Mouse (Mus musculus) adrenal gland (tissue): ENCODE data around the gene 1700024P04Rik.
"Not testable (repeated sequence)": the region's sequence is repeated elsewhere in the genome, so short reads cannot be mapped to it uniquely, and the experiment has no call there.

Experiments
- intact Hi-C: fragments of 180-260 bp; cut with DNase I; formaldehyde crosslinking; loops from one replicate; pipeline ENCODE4 v1.15.1; 2025
- long read RNA-seq, 2 experiments: library from polyadenylated mRNA; unstranded; transcript quantifications; one replicate each; pipeline ENCODE4 v2.0.0; 2020; ENCODE audit warnings: borderline replicate concordance in 1 of 2; ENCODE audit not compliant: insufficient replicate concordance in 1 of 2

1700024P04Rik gene
- long read RNA-seq, experiment 1, result 0 reads
- long read RNA-seq, experiment 2, result 0 reads

DNA sequence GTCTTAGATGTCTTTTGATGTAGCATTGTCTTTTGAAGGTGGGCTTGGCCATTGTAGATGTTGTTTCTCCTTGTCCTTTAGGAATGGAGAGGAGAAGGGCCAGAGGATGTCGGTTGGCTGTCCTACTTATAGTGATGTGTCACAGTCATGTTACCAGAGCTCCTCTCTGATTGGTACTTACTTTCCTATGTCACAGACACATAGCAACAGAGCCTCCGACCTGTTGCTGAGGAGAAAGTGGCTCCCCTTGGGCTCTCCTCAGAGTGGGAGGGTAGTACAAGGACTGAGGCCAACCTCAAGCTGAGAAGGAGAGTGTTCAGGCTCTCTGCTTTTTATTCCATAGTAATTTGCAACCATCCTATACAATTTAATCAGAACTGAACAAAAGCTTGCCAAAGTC, at the start of gene 1700024P04Rik:
TSS of gene 1700024P04Rik (minus strand) at position 101 of the 400 bp plus-strand sequence.
- intact Hi-C loops, result no loop called here

DNA sequence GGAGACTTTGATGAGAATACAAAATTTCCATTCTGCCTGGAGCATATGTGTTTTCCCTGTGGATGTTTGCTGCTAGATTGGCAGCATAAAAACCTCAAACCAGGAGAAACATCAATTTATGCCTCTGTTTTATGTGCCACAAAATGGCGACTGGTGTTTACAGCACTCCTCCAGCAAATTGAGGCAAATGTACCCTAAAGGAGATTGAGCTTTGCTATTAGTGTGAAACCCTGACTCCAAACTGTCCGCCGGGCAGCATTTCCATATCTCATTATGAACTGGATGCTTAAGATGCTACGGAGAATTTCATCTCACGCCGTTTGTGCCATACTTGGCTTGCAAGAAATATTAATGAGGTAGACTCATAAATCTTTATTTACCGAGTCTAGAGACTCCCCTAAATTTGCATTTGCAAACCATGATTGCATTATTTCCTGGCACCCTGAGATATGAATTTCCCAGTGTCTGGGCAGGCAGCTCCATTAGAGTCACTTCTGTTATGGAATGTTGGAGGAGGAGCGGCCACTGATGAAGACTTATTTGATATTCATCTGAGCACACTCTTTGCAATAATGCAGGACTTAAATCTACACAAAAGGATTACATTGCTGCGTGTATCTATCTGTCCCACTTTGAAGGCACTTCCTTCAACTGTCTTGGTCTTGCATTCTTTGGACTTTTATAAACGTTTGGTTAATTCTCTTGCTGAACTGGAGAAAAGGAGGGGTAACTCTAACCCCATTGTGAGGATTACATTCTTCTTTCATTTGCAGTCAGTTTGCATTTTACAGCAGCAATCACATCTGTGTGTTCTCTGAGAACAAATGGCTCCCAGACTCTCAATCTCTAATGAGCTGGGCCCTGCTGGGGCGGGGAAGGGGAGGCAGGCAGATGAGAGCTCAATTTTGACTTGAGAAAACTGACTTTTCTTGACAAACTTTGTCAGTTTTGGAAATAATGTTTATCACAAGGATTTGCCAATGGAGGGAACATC, 47.2 kb upstream of the 1700024P04Rik start:
- intact Hi-C loops, result no loop called here

DNA sequence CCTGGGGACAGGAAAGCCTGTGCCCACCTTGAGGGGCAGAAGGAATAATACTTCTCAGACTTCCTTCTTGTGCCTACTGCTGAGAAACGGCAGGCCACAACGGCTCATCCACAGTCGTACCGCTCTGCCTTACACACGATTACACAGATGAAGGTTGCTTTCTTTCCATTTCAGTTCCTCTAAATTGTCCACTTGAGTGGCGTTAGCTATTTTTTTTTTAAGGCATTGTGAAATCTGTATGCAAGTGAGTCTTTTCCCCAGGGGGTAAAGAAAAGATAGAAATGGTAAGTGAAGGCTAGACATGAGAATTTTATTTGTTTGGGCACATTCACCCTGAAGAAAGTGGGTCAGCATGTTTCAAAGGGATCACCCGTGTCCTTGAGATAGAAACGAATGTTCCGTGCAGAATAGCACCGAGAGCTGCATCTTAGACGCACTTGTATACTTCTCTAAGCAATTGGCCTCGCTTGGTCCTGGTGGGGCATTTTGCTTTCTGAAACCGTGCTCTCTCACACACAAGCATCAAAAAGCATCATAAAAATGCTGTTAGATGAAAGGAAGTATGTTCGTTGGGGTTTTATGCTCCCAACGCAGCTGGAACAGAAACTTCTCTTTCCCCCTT, 46.3 kb upstream of the 1700024P04Rik start:
- intact Hi-C loops, result no loop called here

DNA sequence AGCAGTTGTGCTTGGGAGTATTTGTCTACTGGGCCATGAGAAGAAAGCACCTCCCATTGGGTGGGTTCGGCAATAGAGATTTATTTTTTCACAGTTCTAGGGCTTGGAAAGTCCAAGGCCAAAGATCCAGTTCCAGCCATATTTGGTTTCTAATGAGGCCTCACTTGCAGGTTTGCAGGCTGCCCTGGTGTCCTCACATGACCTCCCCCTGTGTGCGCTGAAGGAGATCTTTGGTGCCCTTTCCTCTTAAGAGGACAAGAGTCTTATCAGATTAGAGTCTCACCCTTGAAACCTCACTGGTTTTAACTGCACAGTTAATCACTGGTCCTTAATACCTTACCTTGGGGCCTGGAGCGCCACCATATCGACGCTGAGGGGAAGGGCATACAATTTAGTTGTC, 40.9 kb upstream of the 1700024P04Rik start:
- intact Hi-C loops, result no loop called here

- intact Hi-C loops, result no loop called here
Observed at GRCm38 (mm10) chr13:99022036-99022435, 37.7 kb upstream of the 1700024P04Rik start.

GRCm38 (mm10) chr13:99021181-99021580, 36.8 kb upstream of the 1700024P04Rik start:
- intact Hi-C loops, result no loop called here

- intact Hi-C loops, result no loop called here
Observed at GRCm38 (mm10) chr13:99019831-99020669, 35.7 kb upstream of the 1700024P04Rik start.

DNA sequence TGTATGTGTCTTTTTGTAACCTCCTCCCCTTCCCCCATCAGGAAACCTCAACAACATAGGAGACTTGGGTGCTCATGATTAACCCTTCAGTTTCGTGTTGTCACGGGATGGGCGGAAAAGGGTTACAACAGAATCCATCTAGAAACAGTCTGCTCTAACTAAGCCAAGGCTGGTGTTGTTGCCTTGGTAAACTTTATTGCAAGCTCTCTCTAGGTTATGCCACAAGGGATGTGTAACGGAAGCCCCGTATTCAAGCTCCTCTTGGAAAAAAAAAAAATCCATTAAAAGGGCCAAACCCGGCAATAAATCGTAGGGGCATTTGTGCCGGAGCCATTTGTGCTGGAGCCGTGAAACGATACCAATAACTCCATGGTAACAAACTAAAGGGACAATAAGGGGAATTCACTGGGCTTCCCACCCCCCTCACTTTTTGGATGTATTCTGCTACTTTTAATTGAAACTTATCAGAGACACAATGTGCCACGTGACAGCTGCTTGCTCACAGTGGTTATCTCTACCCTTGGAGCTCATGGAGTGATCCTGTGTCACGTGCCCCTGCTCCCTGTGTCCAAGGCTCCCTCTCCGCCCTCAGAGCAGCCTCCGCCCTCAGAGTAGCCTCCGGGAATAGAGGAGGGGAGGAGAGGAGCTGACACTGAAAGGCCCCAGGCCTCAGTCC, 34.3 kb upstream of the 1700024P04Rik start:
- intact Hi-C loops, result no loop called here

DNA sequence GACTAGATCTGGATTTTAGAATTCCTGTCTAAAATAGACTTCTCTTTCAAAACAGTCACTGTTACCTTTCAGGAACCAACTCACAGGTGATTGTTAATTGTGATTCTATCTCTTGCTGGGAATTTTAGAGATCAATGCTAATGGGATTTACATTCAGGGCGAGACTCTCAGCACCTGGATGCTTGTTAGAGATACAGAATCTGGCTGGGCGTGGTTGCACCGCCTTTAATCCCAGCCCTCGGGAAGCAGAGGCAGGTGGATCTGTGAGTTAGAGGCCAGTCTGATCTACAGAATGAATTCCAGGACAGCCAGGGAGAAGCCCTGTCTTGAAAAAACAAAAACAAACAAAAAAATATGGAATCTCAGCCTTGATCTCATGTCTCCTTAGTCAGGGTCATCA, 32.3 kb upstream of the 1700024P04Rik start:
- intact Hi-C loops, result no loop called here

- intact Hi-C loops, result no loop called here
Observed at GRCm38 (mm10) chr13:99012891-99013290, 28.5 kb upstream of the 1700024P04Rik start.

- intact Hi-C loops, result no loop called here
Observed at GRCm38 (mm10) chr13:99008013-99008412, 23.6 kb upstream of the 1700024P04Rik start.

DNA sequence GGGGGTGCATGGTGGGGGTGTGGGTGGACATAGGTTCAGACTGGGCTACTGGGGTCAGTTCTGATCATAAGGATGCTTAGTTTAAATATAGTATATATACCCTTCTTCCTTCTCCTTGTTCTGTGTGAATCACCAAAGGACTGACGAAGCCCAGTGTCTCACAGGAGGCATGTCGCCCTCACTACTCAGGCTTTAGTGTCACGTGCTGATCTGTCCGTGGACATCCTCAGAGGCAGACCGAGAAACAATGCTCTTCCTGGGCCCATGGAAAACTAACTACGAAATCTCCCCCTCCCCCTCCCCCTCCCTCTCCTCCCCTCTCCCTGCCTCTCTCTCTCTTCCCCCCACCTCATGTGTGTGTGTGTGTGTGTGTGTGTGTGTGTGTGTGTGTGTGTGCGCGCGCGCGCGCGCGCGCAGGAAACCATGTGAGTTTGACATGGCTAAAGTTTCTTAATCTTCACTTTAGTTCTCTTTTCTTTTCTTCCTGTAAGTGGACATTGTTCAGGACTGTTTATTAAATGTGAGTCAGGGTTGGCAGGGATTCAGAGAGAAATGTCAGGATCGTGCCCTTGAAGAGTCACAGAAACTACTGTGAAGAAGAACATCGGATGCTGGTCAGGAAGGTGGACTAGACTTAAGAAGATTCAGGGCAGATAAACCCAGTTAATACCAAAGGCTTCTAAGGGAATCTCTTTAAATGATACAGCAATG, 22.2 kb upstream of the 1700024P04Rik start:
- intact Hi-C loops, result no loop called here

DNA sequence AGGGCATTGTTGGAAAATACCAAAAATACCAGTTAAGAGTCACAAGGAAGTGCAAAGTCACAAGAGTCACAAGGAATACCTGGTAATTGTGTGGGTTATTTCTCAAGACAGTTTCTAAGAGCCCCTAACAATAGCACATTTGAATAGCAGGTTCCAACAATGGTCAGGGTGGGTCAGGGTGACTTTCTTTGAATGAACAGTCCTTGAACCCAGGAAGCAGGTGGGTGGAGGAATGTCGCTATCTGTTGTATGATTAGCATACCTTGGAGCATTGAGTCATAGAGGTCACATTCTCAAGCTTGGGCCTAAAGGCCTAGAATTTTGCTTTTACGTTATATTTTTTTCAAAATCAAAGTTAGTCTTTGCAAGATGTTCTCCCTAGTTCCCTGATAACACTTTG, 17.3 kb upstream of the 1700024P04Rik start:
- intact Hi-C loops, result not testable (repeated sequence)

GRCm38 (mm10) chr13:98997025-98997424, 12.7 kb upstream of the 1700024P04Rik start:
- intact Hi-C loops, result no loop called here

GRCm38 (mm10) chr13:98977070-98977785, 7.1 kb downstream of the 1700024P04Rik start:
- intact Hi-C loops, result no loop called here

DNA sequence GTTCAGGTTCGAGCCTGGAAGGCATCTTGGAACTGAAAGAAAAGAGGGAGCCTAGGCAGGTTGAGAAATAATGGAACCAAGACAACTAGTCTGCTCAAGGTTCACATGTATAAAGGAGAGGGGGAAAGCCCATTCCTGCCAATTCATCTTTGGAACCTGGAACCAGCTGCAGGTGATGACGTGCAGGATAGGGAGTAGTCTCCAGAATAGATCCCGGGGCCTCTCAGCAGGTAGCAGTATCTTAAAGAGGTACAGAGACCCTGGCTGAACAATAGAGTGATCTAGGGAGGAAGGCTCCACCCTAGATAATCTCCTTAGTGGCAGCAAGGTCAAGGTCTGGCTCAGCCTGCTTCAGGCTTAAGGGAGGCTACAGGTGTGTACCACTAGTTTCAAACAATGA, 8.3 kb downstream of the 1700024P04Rik start:
- intact Hi-C loops, result not testable (repeated sequence)

- intact Hi-C loops, result no loop called here
Observed at GRCm38 (mm10) chr13:98972090-98972489, 12.3 kb downstream of the 1700024P04Rik start.

DNA sequence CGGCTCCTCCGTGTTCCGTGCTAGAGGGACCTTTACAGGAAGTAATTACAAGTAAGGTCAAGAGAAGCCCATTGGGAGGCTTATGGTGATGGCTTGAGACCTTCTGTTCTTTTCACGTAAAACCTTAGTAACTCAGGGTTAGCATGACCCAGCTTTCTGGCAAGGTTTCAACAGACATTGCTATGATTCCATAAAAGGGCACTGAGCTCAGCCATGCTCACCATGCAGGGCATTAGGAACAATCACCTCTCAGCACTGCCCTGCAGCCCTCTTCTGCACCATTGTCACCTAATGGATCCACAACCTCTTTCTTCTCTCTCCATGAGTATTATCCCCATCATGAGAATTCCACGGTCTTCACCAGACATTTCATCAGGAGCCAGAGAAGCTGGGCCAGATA, 12.7 kb downstream of the 1700024P04Rik start:
- intact Hi-C loops, result no loop called here

DNA sequence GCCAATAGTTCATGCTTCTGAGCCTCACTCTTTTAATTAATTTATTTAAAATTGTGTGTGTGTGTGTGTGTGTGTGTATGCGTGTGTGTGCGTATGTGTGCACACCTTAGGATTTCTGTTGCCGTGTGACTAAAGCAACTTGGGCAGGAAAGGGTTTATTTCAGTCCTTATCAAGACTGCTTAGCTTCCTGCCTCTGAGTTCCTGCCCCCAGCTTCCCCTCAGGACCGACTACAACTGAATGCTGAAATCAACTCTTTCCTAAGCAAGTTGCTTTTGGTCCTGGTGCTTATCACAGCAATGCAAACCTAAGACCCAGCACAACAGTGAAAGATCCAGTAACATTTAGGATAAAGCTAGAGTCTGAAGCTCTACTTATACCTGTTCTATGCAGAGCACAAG, 15.8 kb downstream of the 1700024P04Rik start:
- intact Hi-C loops, result no loop called here

DNA sequence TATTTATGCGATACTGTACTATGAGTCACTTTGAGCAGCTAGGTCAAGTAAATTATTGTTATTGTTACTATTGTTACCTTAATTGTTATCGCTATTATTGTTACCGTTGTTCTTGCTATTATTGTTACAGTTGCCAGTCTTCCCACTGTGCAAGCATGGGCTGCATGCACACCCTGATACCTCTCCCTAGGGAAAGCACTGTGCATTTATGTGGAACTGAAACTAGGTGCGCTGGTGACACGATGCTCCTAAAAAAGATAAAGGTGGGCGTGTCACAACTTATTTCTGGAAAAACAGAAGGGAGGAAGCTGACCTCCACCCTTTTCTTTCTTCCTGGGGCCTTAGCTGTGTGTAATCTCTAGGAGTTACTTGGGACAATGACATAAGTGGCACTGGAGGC, 16.4 kb downstream of the 1700024P04Rik start:
- intact Hi-C loops, result no loop called here
